Mouse (Mus musculus): ENCODE data around the gene Nell2. TPM values are rescaled to one million over a fixed set of nuclear protein-coding genes. Genes with fewer than 3 reads are reported as not detected.

The Nell2 gene
- polyA plus RNA-seq, 1 experiment from 2014 or later = 21.0 TPM

GRCm38 (mm10) chr15:95156828-95157227 lies 371.5 kb downstream of the Nell2 start:
- Histone ChIP-seq H3K9me3 (ENCODE audit: control insufficient read depth, low read length) (no peaks in the 10 kb centered on the region), H3K27ac (ENCODE audit: low read depth) (no peak overlapping the region), H3K9ac (ENCODE audit: low read length) (no peak overlapping the region), H3K27me3 (replicated peaks; ENCODE audit: control insufficient read depth, insufficient read depth, low read length) (no peaks in the 10 kb centered on the region), H3K4me1 (replicated peaks; ENCODE audit: control insufficient read depth, insufficient read depth, low read length) (no peaks in the 10 kb centered on the region), H3K4me3 (ENCODE audit: low read depth, low read length) (no peak overlapping the region), H3K4me2 (ENCODE audit: low read length) (no peak overlapping the region), H3K36me3 (ENCODE audit: control insufficient read depth, insufficient read depth, low read length) (no peaks in the 10 kb centered on the region)
- no peak for DNase-seq (ENCODE audit: low spot score)
- 53% methylated on average over 3 of the region's 3 CpGs for WGBS
- ATAC-seq (replicated peaks; ENCODE audit: low FRiP score, low TSS enrichment, low read depth) = no peak

- Histone ChIP-seq H3K36me3 (ENCODE audit: control insufficient read depth, insufficient read depth, low read length) (no peaks in the 10 kb centered on the region), H3K4me2 (ENCODE audit: low read length) (no peak overlapping the region), H3K27me3 (replicated peaks; ENCODE audit: control insufficient read depth, insufficient read depth, low read length) (no peaks in the 10 kb centered on the region), H3K4me3 (ENCODE audit: low read depth, low read length) (no peak overlapping the region), H3K4me1 (replicated peaks; ENCODE audit: control insufficient read depth, insufficient read depth, low read length) (no peaks in the 10 kb centered on the region), H3K9me3 (ENCODE audit: control insufficient read depth, low read length) (no peaks in the 10 kb centered on the region), H3K27ac (ENCODE audit: low read depth) (no peak overlapping the region), H3K9ac (ENCODE audit: low read length) (no peak overlapping the region)
- WGBS = 93% methylated on average over 2 of the region's 2 CpGs
- ATAC-seq (replicated peaks; ENCODE audit: low FRiP score, low TSS enrichment, low read depth) = no peak
- DNase-seq (ENCODE audit: low spot score) = no peak
Measured at GRCm38 (mm10) chr15:95145118-95145517, 383.2 kb downstream of the Nell2 start.

- H3K4me2 ChIP-seq (ENCODE audit: low read length) = no peak overlapping the region
- ATAC-seq (replicated peaks; ENCODE audit: low FRiP score, low TSS enrichment, low read depth) = no peak
- no peak for DNase-seq (ENCODE audit: low spot score)
- H3K9me3 ChIP-seq (ENCODE audit: control insufficient read depth, low read length) = no peaks in the 10 kb centered on the region
- H3K4me3 ChIP-seq (ENCODE audit: low read depth, low read length) = no peak overlapping the region
- no peaks in the 10 kb centered on the region for H3K4me1 ChIP-seq (replicated peaks; ENCODE audit: control insufficient read depth, insufficient read depth, low read length)
- no peaks in the 10 kb centered on the region for H3K36me3 ChIP-seq (ENCODE audit: control insufficient read depth, insufficient read depth, low read length)
- no peak overlapping the region for H3K27ac ChIP-seq (ENCODE audit: low read depth)
- H3K27me3 ChIP-seq (replicated peaks; ENCODE audit: control insufficient read depth, insufficient read depth, low read length) = no peaks in the 10 kb centered on the region
- 69% methylated on average over 2 of the region's 2 CpGs for WGBS
- H3K9ac ChIP-seq (ENCODE audit: low read length) = no peak overlapping the region
Measured at GRCm38 (mm10) chr15:95144131-95144530, 384.2 kb downstream of the Nell2 start.

GRCm38 (mm10) chr15:95138709-95139409 lies 389.5 kb downstream of the Nell2 start:
- WGBS = 62% methylated on average over 12 of the region's 12 CpGs
- Histone ChIP-seq H3K27ac (ENCODE audit: low read depth) (no peak overlapping the region), H3K9me3 (ENCODE audit: control insufficient read depth, low read length) (no peaks in the 10 kb centered on the region)

GRCm38 (mm10) chr15:95137018-95137810 lies 391.1 kb downstream of the Nell2 start:
- Histone ChIP-seq H3K9me3 (ENCODE audit: control insufficient read depth, low read length) (no peaks in the 10 kb centered on the region), H3K4me1 (replicated peaks; ENCODE audit: control insufficient read depth, insufficient read depth, low read length) (no peaks in the 10 kb centered on the region), H3K27ac (ENCODE audit: low read depth) (no peak overlapping the region), H3K4me3 (ENCODE audit: low read depth, low read length) (no peak overlapping the region), H3K9ac (ENCODE audit: low read length) (no peak overlapping the region), H3K36me3 (ENCODE audit: control insufficient read depth, insufficient read depth, low read length) (no peaks in the 10 kb centered on the region), H3K4me2 (ENCODE audit: low read length) (no peak overlapping the region), H3K27me3 (replicated peaks; ENCODE audit: control insufficient read depth, insufficient read depth, low read length) (no peaks in the 10 kb centered on the region)
- ATAC-seq (replicated peaks; ENCODE audit: low FRiP score, low TSS enrichment, low read depth) = no peak
- WGBS = 86% methylated on average over 10 of the region's 10 CpGs
- DNase-seq (ENCODE audit: low spot score) = no peak

More at GRCm38 (mm10) chr15:95138709-95139409, 389.5 kb downstream of the Nell2 start:
- Histone ChIP-seq H3K27me3 (replicated peaks; ENCODE audit: control insufficient read depth, insufficient read depth, low read length) (no peaks in the 10 kb centered on the region), H3K4me1 (replicated peaks; ENCODE audit: control insufficient read depth, insufficient read depth, low read length) (no peaks in the 10 kb centered on the region), H3K4me2 (ENCODE audit: low read length) (no peak overlapping the region), H3K9ac (ENCODE audit: low read length) (no peak overlapping the region), H3K4me3 (ENCODE audit: low read depth, low read length) (no peak overlapping the region), H3K36me3 (ENCODE audit: control insufficient read depth, insufficient read depth, low read length) (no peaks in the 10 kb centered on the region)
- DNase-seq (ENCODE audit: low spot score) (no peak), ATAC-seq (replicated peaks; ENCODE audit: low FRiP score, low TSS enrichment, low read depth) (no peak)

GRCm38 (mm10) chr15:95135926-95136609 lies 392.3 kb downstream of the Nell2 start:
- WGBS = 90% methylated on average over 17 of the region's 17 CpGs
- Histone ChIP-seq H3K4me3 (ENCODE audit: low read depth, low read length) (no peak overlapping the region), H3K36me3 (ENCODE audit: control insufficient read depth, insufficient read depth, low read length) (no peaks in the 10 kb centered on the region), H3K9me3 (ENCODE audit: control insufficient read depth, low read length) (no peaks in the 10 kb centered on the region), H3K27ac (ENCODE audit: low read depth) (no peak overlapping the region), H3K27me3 (replicated peaks; ENCODE audit: control insufficient read depth, insufficient read depth, low read length) (no peaks in the 10 kb centered on the region), H3K4me2 (ENCODE audit: low read length) (no peak overlapping the region), H3K9ac (ENCODE audit: low read length) (no peak overlapping the region), H3K4me1 (replicated peaks; ENCODE audit: control insufficient read depth, insufficient read depth, low read length) (no peaks in the 10 kb centered on the region)
- ATAC-seq (replicated peaks; ENCODE audit: low FRiP score, low TSS enrichment, low read depth) (no peak; the same call in 1 of the 2 replicates), DNase-seq (ENCODE audit: low spot score) (no peak)

- Histone ChIP-seq H3K4me2 (ENCODE audit: low read length) (no peak overlapping the region), H3K36me3 (ENCODE audit: control insufficient read depth, insufficient read depth, low read length) (no peaks in the 10 kb centered on the region), H3K4me3 (ENCODE audit: low read depth, low read length) (no peak overlapping the region), H3K9ac (ENCODE audit: low read length) (no peak overlapping the region), H3K4me1 (replicated peaks; ENCODE audit: control insufficient read depth, insufficient read depth, low read length) (no peaks in the 10 kb centered on the region), H3K27ac (ENCODE audit: low read depth) (no peak overlapping the region), H3K27me3 (replicated peaks; ENCODE audit: control insufficient read depth, insufficient read depth, low read length) (no peaks in the 10 kb centered on the region), H3K9me3 (ENCODE audit: control insufficient read depth, low read length) (no peaks in the 10 kb centered on the region)
- 72% methylated on average over 4 of the region's 4 CpGs for WGBS
- DNase-seq (ENCODE audit: low spot score) (no peak), ATAC-seq (replicated peaks; ENCODE audit: low FRiP score, low TSS enrichment, low read depth) (no peak)
Measured at GRCm38 (mm10) chr15:95131401-95131800, 397.0 kb downstream of the Nell2 start.

GRCm38 (mm10) chr15:95108626-95109025 lies 419.7 kb downstream of the Nell2 start:
- no peak for ATAC-seq (replicated peaks; ENCODE audit: low FRiP score, low TSS enrichment, low read depth)
- no peak overlapping the region for H3K27ac ChIP-seq (ENCODE audit: low read depth)
- H3K4me1 ChIP-seq (replicated peaks; ENCODE audit: control insufficient read depth, insufficient read depth, low read length) = no peaks in the 10 kb centered on the region
- H3K4me2 ChIP-seq (ENCODE audit: low read length) = no peak overlapping the region
- no peak overlapping the region for H3K4me3 ChIP-seq (ENCODE audit: low read depth, low read length)
- DNase-seq (ENCODE audit: low spot score) = no peak
- H3K36me3 ChIP-seq (ENCODE audit: control insufficient read depth, insufficient read depth, low read length) = no peaks in the 10 kb centered on the region
- 88% methylated on average over 4 of the region's 4 CpGs for WGBS
- H3K9ac ChIP-seq (ENCODE audit: low read length) = no peak overlapping the region
- H3K27me3 ChIP-seq (replicated peaks; ENCODE audit: control insufficient read depth, insufficient read depth, low read length) = no peaks in the 10 kb centered on the region
- no peaks in the 10 kb centered on the region for H3K9me3 ChIP-seq (ENCODE audit: control insufficient read depth, low read length)
